Mouse (Mus musculus): ENCODE measurements at regions not wholly inside any gene's neighbourhood (a gene's known extent, or its start where the extent isn't known, plus 50 kb on each side); places are given as distances from the start of the nearest gene placed in this dataset.

DNA sequence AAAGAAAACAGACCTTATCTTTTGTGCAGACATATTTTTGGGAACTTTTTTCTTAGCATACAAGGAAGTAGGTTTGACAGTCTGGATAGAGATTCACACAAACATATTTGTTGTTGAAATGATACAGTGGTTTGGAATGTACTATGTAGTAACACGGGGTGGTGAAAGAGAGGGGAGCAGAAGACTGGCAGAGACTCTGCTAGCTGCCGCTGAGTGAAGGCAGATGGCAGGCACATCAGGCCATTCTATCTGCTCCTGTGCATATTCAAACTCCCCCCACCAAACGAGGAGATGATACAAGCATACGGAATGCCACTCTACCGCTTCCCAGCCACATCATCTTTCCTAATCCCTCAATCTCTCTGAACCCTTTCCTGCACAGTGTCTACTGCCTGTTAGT, 279.1 kb upstream of the Spred2 start:
- TF ChIP-seq EP300 (IDR thresholded peaks at IDR 0.05; ENCODE audit: low read depth), result no peak
- TF ChIP-seq CTCF (IDR thresholded peaks at IDR 0.05; ENCODE audit: low read depth), result no peak

All from liver, embryonic 14.5 days (tissue).